Mouse (Mus musculus): ENCODE data around the gene Fancd2. TPM values are rescaled to one million over a fixed set of nuclear protein-coding genes. Genes with fewer than 3 reads are reported as not detected.

Fancd2 gene
- polyA plus RNA-seq, 1 experiment from 2014 or later = 1.8 TPM

DNA sequence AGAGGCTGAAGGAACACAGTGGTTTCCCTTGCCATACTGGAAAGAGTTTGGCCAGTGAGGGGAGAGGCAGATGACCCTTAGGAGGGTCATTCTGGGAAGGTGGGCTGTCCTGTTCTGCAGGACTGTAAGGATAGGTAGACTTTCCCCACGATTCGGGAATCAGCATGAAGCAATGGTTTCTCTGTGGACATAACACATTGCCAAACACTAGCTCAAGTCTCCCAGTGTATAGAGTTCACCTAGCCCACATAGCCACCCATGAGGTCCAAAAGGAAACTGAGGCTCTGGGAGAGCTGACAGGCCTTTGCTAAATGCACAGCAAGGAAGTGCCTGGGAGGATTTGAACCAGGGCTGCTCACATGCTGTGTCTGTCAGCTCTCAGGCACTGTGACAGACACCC is 112.5 kb downstream of the Fancd2 start:
- Histone ChIP-seq H3K9ac (replicated peaks) (no peak overlapping the region), H3K36me3 (no peaks in the 10 kb centered on the region), H3K4me1 (no peaks in the 10 kb centered on the region), H3K27me3 (replicated peaks) (no peaks in the 10 kb centered on the region), H3K4me2 (no peak overlapping the region), H3K27ac (replicated peaks) (no peak overlapping the region), H3K9me3 (replicated peaks) (no peaks in the 10 kb centered on the region), H3K4me3 (replicated peaks) (no peak overlapping the region)
- no peak for ATAC-seq (ENCODE audit: low FRiP score)
- 87% methylated on average over 2 of the region's 2 CpGs for WGBS

DNA sequence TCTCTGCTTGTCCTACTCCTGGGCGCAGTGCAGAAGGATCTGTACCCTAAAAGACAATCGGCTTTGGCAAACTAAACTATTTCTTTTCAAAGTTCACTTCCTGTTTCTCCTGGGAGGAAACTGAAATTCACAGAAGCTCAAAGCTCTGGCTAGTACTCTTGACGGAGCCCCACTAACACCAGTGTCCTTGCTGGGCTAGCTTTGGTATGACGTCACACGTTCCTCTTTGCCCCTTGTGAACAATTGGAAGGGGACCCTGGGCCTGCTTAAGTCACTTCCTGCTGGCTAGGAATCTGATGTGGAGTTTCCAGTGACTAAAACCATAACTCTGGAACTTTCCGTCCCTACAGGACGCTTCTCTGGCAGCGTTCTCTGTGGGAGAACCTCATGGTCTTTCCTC is 113.3 kb downstream of the Fancd2 start:
- Histone ChIP-seq H3K27me3 (replicated peaks) (no peaks in the 10 kb centered on the region), H3K4me1 (no peaks in the 10 kb centered on the region), H3K9ac (replicated peaks) (no peak overlapping the region), H3K4me2 (no peak overlapping the region), H3K9me3 (replicated peaks) (no peaks in the 10 kb centered on the region), H3K4me3 (replicated peaks) (no peak overlapping the region), H3K36me3 (no peaks in the 10 kb centered on the region), H3K27ac (replicated peaks) (no peak overlapping the region)
- WGBS = 83% methylated on average over 8 of the region's 8 CpGs
- ATAC-seq (ENCODE audit: low FRiP score) = no peak

Small RNAs within 50 kb of the gene (microRNA-seq; reads per million reads assigned to microRNA genes)
- gene Gm23365 = not detected

Other genes with a start within 250 kb of the Fancd2 start
- gene Cpne9, start 249.4 kb upstream of the Fancd2 start, polyA plus RNA-seq (2015; fragmentation: Nextera tagmentation; extraction: Ambion mirVana) = 1.5 TPM in 2 replicates
- gene Brpf1, start 224.5 kb upstream of the Fancd2 start, polyA plus RNA-seq (2015; fragmentation: Nextera tagmentation; extraction: Ambion mirVana) = 13.8 TPM in 2 replicates
- 9.3 and 10.1 TPM in 2 replicates for gene Ogg1, start 204.7 kb upstream of the Fancd2 start, polyA plus RNA-seq (2015; fragmentation: Nextera tagmentation; extraction: Ambion mirVana)
- 103 and 119 TPM in 2 replicates for gene Camk1, start 187.7 kb upstream of the Fancd2 start, polyA plus RNA-seq (2015; fragmentation: Nextera tagmentation; extraction: Ambion mirVana)
- gene Tada3, start 153.8 kb upstream of the Fancd2 start, polyA plus RNA-seq (2015; fragmentation: Nextera tagmentation; extraction: Ambion mirVana) = 73.4 and 73.9 TPM in 2 replicates
- 428 and 436 TPM in 2 replicates for gene Arpc4, start 153.6 kb upstream of the Fancd2 start, polyA plus RNA-seq (2015; fragmentation: Nextera tagmentation; extraction: Ambion mirVana)
- gene Ttll3, start 142.4 kb upstream of the Fancd2 start, polyA plus RNA-seq (2015; fragmentation: Nextera tagmentation; extraction: Ambion mirVana) = 10.3 and 11.3 TPM in 2 replicates
- gene Rpusd3, start 112.3 kb upstream of the Fancd2 start, polyA plus RNA-seq (2015; fragmentation: Nextera tagmentation; extraction: Ambion mirVana) = 20.0 and 24.6 TPM in 2 replicates
- gene Cidec, start 95.9 kb upstream of the Fancd2 start, polyA plus RNA-seq (2015; fragmentation: Nextera tagmentation; extraction: Ambion mirVana) = 0.24 TPM in 1 of 2 replicates, not detected in the other
- 103 TPM in 2 replicates for gene Jagn1, start 89.1 kb upstream of the Fancd2 start, polyA plus RNA-seq (2015; fragmentation: Nextera tagmentation; extraction: Ambion mirVana)
- gene Il17re, start 73.2 kb upstream of the Fancd2 start, polyA plus RNA-seq (2015; fragmentation: Nextera tagmentation; extraction: Ambion mirVana) = 0.50 and 1.5 TPM in 2 replicates
- 3.5 and 9.5 TPM in 2 replicates for gene Il17rc, start 60.3 kb upstream of the Fancd2 start, polyA plus RNA-seq (2015; fragmentation: Nextera tagmentation; extraction: Ambion mirVana)
- gene Creld1, start 48.4 kb upstream of the Fancd2 start, polyA plus RNA-seq (2015; fragmentation: Nextera tagmentation; extraction: Ambion mirVana) = 87.9 and 106 TPM in 2 replicates
- gene Prrt3, start 29.8 kb upstream of the Fancd2 start, polyA plus RNA-seq (2015; fragmentation: Nextera tagmentation; extraction: Ambion mirVana) = 10.2 and 12.8 TPM in 2 replicates
- 118 and 119 TPM in 2 replicates for gene Emc3, start within 50 bp of the Fancd2 start, polyA plus RNA-seq (2015; fragmentation: Nextera tagmentation; extraction: Ambion mirVana)
- not detected in 2 replicates for gene Fancd2os, start 69.0 kb downstream of the Fancd2 start, polyA plus RNA-seq (2015; fragmentation: Nextera tagmentation; extraction: Ambion mirVana)
- 245 and 258 TPM in 2 replicates for gene Brk1, start 73.1 kb downstream of the Fancd2 start, polyA plus RNA-seq (2015; fragmentation: Nextera tagmentation; extraction: Ambion mirVana)
- 68.1 and 75.8 TPM in 2 replicates for gene Vhl, start 92.3 kb downstream of the Fancd2 start, polyA plus RNA-seq (2015; fragmentation: Nextera tagmentation; extraction: Ambion mirVana)
- 2.5 and 4.5 TPM in 2 replicates for gene Irak2, start 106.8 kb downstream of the Fancd2 start, polyA plus RNA-seq (2015; fragmentation: Nextera tagmentation; extraction: Ambion mirVana)
- 0.96 and 1.4 TPM in 2 replicates for gene Tatdn2, start 165.4 kb downstream of the Fancd2 start, polyA plus RNA-seq (2015; fragmentation: Nextera tagmentation; extraction: Ambion mirVana)
- 1.1 and 1.9 TPM in 2 replicates for gene Ghrl, start 188.2 kb downstream of the Fancd2 start, polyA plus RNA-seq (2015; fragmentation: Nextera tagmentation; extraction: Ambion mirVana)
- gene Sec13, start 209.1 kb downstream of the Fancd2 start, polyA plus RNA-seq (2015; fragmentation: Nextera tagmentation; extraction: Ambion mirVana) = 194 and 214 TPM in 2 replicates

Data from neural tube, embryonic 15.5 days (tissue).